Mouse (Mus musculus) thymus, adult 2 months (tissue): Measurements from ENCODE around the gene Kifc3.

Source experiments
- CTCF ChIP-seq: fragments of 200-500 bp; IDR thresholded peaks from 2 replicates; pipeline ENCODE4 v1.5.1; 2012; ENCODE audit warnings: mild to moderate bottlenecking, control low read depth, low read length, moderate library complexity, borderline replicate concordance; ENCODE audit not compliant: control insufficient read depth, poor library complexity, insufficient read depth; ENCODE audit errors: extremely low read depth
- POLR2A ChIP-seq: fragments of 200-500 bp; IDR thresholded peaks from 2 replicates; pipeline ENCODE4 v1.6.1; 2012; ENCODE audit warnings: mild to moderate bottlenecking, low read length, control low read depth, moderate library complexity; ENCODE audit not compliant: control insufficient read depth, poor library complexity, insufficient read depth; ENCODE audit errors: extremely low read depth

DNA sequence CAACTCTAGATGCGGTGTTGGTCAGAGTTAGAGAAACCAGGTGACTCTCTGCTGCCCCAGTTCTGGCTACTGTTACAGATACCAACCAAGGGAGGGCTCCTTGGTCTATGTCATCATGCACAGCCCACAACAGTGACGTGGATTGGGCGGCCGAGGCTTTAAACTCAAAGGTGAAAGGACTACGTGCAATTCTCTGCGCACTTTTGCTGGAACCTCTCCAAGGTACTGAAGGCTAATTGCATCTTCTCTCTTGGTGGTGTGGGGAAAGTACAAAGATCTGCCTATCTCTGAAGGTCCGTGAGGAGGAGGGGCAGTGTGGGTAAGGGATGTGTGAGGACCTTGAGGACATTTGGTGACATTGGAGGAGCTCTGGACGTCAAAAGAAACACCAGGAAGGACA, 44.0 kb downstream of the Kifc3 start:
- no peak for TF ChIP-seq POLR2A
- no peak for TF ChIP-seq CTCF
